Mouse (Mus musculus) right cerebral cortex, postnatal 36 days (tissue): ENCODE measurements around the gene Hdgfl2.

ENCODE experiments used
- DNase-seq, 2 experiments: peaks; one replicate each; pipeline ENCODE4 v3.0.0; 2022; ENCODE audit warnings: low spot score in 2 of 2, mixed read lengths in 1 of 2

Hdgfl2 gene

DNA sequence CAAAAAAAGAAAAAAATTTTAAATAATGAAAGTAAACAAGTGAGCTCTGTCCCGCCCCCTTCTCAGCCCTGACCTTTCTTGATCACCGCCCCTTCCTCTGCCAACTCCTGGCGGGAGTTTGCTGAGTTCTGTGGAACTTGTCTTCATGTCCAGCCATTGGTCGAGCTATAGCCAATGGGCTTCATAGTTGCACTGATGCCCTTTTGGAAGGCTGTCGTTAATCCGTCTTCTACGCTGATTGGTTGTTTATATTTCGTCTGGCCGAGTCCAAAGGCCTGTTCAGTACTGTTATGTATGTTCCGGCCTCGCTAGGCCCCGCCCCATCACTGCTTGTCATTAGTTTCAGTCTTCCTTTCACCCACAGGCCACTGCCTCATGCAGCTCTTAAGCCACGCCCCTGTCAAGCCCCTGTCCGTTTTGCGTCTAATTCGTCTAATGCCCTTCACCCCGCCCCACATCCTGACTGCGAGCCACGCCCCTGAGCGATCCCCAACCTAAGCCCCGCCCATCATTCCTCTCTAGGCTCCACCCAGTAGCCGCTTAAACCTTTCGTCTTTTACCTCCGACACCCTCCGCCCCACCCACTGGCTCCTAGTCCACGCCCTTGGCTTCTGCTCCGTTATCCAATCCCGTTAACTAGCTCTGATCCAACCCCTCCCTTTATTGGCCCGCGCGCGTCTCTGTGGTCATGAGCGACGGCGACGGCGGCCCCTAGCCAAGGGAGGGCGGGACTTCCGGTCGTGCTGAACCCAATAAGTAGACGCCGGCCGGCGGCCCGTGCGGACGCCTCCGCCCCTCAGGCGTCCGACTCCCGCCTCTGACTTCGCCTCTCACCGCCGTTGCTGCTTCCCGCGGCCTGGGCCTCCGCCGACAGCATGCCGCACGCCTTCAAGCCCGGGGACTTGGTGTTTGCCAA, at the start of gene Hdgfl2:
Gene Hdgfl2 (plus strand): TSS at position 755 of the 916 bp plus-strand sequence.
- peak; percentile 100 for DNase-seq

DNA sequence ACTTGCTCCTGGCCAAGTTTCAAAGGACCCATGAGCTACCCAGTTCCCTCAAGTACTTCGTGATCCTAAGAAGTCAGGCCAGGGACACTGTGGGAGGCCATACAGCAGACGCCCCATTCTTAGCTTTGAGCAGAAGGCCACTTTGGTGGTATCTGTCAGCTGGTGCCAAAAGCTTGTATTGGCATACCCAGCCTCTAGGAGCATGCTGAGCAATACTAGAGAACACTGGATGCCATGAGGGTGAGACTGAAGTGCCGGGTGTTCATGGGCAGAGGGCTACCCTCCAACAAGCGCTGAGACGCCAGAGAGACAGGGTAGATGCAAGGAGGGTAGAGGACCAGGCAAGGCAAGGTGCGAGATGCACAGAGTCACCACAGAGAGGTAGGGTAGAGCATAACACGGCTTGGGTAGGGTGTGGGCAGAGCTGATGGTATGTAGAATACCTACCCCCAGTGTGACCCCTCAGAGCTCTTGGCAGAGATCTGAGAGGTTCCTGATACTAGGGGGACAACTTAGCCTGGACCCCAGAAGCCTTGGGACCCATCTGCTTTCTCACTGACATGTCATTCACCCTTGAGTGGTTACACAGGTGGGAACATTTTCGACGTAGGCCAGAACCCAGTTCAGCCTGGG, 49.1 kb upstream of the Hdgfl2 start:
- no peak for DNase-seq

DNA sequence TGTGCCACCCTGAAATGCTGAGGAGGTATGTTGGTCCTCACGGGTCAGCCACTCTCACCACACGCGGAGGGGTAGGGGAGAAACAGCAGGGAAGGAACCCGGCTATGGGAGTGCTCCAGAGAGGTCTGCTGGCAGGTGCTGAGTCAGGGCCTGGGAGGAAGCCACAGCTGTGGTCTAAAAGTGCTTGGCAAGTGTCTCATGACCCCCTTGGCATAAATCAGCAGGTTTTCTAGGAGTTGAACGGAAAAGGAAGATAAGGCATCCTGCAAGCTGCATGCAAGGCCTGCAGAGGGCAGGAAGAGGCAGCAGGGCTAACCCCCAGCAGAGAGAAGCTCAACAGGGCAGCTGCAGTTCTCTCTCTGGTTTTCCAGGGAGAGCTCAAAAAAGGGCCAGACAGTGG, 48.5 kb upstream of the Hdgfl2 start:
- DNase-seq, result no peak

DNA sequence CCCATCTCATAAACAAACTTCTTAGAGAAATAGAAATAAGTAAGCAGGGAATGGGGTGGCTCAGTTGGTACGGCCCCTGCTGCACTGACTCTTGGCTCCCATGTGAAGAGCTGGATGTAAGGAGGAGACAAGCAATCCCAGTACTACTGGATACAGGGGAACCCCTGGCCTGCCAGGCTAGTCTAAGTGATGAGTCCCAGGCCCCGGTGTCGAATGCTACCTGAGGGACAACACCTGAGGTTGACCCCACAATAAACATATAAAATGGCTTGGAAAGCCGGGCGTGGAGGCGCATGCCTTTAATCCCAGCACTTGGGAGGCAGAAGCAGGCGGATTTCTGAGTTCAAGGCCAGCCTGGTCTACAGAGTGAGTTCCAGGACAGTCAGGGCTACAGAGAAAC, 48.0 kb upstream of the Hdgfl2 start:
- DNase-seq, result no peak

DNA sequence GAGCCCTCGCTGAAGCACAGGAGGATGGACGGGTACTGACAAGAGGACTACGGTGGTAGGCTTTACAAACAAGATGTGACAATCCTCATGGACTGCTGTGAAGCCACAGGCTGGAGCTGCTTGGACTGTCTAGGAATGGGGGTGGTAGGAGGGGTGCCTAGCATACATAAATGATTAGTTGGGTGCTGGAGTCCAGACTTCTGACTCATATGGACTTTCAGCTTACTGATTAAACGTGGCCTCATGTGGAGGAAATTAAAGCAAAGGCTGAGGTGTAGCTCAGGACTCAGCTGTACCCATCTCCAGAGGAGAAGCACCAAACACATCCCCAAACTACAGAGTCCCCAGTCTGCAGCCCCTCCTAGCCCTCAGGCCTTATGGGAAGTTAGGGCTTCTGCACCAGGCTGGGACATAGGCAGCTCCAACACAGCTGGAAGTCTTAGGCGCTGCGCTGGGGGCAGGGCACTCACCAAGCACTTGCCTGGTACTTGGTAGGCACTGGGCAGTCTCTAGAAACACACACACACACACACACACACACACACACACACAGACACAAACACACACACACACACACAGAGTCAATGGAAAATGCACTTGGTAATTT, 47.2 kb upstream of the Hdgfl2 start:
- DNase-seq, result no peak

DNA sequence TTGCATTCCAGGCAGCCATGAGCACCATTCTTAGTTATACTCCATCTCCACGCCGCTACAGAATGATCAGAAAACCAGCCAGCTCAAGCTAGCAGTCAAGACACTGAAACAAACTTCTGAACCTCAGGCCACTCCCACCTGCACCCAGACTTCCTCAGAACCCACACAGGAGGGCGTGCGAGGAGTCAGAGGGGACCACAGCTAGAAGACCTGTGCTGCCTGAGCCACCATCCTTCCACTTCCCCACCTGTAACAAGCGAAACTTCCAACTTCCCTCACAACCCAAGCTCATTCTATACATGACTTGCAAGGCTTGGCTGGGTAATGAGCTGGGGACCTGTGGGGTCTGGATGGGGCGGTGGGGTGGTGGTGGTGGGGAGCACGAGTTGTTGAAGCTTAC, 46.6 kb upstream of the Hdgfl2 start:
- no peak for DNase-seq

DNA sequence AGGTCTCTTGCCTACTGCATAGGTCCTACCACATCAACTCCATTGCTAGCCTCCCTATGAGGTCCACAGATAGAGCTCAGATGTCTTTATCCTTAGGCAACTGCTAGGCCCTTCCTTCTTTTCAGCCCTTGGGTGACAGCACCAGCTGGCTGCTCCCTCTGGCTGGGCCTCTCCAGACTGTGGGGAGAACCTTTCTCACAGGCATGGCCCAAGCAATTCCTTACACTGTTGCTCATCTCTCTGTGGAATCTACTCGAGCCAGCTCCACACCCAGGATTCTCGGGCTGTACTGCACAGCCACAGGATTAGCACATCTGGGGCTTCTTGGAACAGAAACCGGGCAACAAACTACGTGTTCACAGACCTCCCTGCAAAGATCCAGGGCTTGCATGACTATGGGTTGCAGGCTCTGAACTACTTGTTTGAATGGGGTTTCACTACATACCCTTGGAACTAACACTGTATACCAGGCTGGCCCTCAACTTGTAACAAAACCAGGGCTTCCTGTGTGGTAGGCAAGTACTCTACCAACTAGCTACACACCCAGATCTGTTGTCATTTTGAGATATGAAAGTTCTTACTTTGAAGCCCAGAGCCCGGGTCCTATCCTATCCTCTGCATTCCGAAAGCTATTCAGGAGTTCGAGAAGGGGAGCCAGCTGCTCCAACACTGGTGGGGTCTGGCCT, 45.3 kb upstream of the Hdgfl2 start:
- no peak for DNase-seq

DNA sequence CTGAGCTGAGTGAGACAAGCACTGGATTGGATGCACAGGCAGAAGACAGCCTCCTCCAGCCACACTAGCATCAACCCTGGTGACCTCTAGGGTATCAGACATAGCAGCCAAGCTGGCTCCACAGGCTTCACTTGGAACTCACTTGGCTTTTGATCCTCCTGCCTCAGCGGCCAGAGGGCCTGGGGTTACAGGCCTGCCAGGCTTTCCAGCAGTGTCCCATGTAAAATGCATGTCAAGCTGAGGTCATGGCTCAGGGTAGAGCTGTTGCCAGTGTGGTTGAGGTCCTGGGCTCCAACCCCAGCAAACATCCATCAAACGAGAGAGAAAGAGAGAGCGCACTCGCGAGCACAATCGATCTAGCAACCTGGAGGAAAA, 44.7 kb upstream of the Hdgfl2 start:
- DNase-seq, result no peak

DNA sequence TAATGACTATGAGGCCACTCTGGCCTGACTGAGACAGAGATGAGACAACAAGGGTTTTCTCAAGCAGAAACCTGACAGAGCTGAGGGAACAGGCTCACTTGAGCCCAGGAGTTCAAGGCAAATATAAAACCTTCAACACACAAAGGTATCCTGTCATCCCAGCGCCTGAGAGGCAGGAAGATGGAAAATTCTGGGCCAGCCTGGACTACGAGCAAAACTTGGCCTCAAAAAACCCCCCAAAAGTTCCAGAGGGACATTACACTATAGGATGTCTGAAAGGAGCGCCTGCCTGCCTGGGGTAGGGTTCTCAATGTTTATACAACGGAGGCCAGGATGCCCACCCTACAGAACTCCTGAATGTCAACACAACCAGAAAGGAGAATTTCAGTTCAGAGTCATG, 44.2 kb upstream of the Hdgfl2 start:
- no peak for DNase-seq

DNA sequence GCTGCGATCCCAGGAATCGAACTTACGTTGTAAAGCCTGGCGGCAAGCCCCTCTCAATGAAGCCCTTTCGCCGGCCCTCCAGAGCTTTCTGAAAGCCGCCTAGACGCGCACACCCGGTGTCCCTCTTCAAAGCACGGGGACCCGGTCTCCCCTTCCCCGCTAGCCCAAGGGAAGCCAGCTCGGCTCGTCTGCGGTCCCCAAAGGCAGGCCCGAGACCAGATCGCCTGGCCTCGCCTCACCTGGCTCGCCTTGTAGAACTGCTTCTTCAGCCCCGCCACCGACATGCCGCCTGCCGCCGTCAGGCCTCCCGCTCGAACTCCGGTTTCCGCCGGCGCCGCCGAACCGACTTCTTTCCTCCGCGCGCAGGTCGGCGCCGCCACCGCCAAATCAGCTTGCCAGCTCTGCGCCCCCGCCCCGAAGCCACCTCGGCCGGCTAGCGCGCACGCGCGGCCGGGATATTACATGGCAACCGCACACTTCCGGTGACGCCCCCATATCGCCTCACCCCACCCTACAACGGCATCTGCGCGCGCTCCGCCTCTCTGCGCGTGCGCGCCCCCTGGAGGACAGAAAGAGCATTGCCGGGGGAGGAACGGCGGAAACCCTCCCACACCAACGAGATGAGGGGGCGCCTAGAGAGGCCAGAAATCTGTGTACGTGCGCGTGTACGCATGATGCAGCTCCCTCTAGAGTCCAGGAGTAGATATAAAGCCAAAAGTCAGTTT, 43.1 kb upstream of the Hdgfl2 start, which contains the start of gene Sh3gl1:
Gene Sh3gl1 (minus strand): TSS at position 460 of the 725 bp plus-strand sequence.
- DNase-seq, result peak; percentile 98

DNA sequence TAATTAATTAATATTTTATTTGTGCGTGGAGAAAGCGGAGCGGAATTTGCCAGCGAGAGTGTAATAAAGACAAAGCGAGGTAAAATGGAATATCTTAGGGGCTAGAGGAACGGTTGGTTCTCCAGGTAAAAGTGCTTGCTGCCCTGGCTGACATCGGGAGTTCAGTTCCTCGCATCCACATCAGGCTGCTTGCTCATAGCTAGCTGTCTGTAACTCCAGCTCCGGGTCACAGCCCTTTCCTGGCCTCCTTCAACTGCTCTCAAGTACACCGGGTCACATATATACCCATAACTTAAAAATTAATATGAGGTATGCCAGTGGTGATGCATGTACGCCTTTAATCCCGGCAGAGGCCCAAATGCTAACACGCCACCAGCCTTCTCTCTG, 42.5 kb upstream of the Hdgfl2 start:
- DNase-seq, result no peak

DNA sequence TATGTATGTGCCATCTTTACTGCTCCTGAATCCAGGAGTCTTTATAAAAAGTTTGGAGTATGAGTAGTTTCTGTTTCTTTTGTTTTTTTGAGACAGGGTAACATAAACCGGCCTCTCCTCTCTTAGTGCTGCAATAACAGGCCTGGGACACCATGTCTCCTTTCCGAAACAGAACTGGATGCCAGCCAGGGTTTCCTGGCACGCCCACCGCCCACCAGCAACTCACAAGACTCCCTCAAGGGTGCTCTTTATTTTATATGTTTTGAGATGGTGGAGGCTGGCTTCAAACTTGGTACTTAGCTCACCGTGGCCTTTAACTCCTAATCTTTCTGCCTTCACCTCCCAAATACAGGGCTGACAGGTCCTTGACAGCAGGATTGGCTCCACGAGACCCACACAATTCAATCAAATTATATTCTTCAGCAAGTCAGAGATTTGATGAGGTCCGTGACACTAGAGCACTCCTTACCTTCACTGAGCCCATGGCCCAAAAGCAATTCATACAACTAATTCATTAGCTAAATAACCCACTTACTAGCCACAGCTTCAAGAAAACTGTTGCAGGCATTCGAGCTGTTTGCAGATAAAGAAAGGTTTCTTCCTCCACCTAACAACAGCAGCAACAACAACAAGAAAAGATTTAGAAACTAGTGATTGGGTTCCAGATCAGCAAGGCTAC, 40.7 kb upstream of the Hdgfl2 start:
- DNase-seq, result no peak

DNA sequence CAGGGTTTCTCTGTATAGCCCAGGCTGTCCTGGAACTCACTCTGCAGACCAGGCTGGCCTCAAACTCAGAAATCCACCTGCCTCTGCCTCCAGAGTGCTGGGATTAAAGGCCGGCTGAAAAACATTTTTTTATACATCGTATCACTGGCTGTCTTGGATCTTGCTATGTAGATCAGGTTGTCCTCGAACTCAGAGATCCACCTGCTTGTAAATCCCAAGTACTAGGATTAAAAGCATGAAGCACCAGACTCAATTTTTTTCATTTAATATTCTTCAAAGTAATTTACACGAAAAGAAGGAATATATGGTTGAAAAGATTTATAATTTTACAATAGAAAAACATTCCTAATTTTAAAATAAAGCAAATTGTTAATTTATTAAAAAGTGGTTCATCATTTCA, 40.1 kb upstream of the Hdgfl2 start:
- no peak for DNase-seq

DNA sequence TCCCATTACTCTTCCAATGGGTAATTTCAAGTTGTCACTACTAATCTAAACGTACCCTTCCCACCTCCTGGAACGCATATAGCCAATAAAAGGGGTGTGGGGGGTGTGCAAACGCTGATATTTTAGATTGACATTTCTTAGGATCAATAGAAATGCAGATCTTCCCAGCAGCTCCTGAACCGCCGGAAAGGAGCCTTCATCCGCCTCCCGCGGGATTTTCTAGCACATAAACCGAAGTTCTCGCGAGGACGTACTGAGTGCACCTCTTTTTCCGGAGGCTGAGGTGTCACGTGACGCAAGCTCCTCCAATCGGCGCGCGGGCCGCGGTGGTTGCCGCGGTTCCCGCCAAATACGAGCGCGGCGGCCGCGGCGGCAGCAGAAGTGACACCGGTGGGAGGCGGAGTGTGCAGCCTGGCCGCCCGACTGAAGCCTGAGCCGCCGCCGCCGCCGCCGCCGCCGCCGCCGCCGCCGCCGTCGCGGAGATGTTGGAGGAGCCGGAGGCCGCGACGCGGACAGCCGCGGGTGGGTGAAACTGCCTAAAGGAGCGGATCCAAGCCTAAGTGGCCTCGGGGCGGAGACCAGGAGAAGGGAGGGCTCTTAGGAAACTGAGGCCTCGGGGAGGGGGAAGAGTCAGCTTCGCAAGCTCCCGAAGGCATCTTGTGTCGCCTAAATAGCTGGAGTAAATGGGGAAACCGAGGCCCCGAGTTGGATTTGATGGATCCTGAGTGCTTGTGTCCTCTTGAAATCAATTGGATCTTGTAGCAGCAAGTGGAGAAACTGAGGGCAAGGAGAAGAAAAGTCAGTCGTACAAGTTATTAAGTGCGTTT, 39.2 kb upstream of the Hdgfl2 start, which contains the start of gene Chaf1a:
Gene Chaf1a (plus strand): TSS at position 410 of the 827 bp plus-strand sequence.
- peak; percentile 96 to 97 for DNase-seq

DNA sequence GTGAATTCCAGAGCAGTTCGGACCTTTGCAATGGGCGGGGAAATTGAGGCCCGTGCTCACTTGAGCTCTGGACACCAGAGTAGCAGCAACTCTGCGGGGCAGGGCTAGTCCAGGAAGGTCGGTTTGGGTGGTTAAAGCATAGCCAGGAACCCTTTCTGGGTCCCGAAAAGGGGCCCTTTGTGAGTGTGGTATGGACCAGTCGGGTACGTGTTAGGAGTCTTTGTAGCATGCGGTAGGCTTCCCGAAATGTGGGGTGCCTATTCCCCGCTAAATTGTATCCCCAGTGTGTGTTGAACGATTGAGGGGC, 38.6 kb upstream of the Hdgfl2 start:
- no peak for DNase-seq

DNA sequence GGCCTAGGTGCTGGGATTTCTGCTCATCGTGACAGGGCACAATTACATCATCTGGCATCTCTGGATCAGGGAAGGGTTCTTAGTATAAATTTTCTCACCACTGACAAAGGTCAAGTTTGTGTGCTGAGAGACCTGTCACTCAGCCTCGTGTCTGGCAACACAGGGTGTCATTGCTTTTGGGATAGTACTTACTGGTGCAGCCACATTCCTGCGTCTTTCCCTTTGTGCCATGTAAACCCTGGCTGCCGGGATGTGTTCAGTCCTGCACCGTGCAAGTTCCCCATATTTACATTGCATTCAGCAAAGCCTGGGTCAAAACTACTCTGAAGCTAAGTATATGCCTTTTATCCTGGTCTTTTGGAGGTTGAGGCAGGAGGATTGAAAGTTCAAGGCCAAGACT, 28.1 kb upstream of the Hdgfl2 start:
- no peak for DNase-seq

DNA sequence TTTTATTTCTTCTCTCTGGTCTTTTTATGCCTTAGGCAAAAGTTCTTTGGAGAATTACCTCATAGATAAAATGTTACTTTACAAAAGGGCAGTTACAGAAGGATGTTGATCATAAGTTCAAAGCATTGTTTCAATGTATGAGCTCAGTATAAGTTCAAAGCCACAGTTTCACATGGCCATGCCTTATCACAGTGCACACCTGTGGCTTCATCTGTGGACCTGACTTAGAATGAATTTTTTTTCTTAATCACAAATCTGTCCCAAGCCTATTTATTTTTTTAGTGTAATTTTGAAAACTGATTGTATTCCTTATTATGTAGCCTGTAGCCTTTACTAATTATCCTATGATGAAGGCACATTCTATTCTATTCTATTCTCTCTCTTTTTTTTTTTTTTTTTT, 24.5 kb upstream of the Hdgfl2 start:
- no peak for DNase-seq

DNA sequence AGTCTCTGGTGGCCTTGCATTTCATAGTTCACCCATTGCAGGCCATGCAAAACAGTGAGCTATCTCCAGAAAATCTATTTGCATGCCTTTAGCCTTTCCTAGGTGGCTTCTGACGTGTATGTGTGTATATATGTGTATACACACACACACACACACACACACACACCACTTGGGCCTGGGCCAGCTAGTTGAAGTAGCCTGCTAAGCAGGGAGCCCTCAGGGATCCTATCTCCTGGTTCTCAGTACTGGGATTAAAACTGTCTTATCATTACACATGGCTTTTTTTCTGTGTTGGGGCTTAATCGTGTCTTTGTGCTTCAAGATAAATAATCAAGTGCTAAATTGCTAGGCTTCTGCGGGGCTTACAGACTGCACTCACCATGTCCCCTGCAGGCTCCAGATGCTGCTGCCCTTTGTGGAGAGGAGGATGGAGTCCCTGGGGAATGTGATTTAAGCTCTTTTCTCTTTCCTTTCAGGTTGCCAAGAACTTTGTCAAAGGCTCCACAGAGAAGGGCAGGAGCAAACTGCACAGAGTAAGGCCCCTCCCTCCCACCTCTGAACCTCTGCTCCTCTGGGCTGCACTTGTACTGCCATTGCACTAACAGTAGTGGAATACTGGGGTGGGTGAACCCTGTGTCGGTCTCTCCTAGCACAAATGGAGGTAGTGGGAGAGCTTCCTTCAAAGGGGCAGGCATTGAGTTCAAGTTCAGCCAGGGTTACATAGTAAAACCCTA, 23.3 kb upstream of the Hdgfl2 start:
- DNase-seq, result no peak

DNA sequence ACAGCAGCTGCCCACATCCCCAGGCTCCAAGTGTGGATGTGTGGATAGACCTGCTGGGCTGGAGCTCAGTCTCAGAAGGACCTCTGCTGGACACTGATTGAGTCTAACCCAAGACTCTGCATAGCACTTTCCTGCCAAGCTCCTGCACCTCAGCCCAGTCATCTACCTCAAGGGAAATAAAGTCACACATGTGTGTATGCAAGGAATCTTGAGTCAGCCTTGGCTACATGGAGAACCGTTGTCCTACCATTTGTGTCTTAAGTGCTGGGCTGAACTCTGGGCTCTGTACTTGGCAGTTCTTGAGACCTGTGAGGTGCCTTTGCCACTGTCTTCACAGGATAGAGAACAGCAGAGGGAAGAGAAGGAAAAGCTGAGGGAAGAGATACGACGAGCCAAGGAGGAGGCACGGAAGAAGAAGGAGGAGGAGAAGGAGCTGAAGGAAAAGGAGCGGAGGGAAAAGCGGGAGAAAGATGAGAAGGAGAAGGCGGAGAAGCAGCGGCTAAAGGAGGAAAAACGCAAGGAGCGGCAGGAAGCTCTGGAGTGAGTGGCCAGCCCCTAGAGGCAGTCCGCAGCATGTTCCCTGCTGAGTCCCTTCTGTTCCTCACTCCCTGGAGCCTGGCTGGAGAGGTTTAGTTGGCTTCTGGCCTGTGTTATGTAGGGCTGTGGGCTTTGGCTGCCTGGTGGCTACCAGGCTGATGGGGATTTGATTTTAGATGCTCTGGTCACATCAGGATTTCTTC, 21.9 kb upstream of the Hdgfl2 start:
- DNase-seq, result no peak
